Mouse (Mus musculus) erythroblast, embryonic 14.5 days (primary cell): ENCODE results near the gene Oxnad1. TPM values are rescaled to one million over a fixed set of nuclear protein-coding genes. Genes with fewer than 3 reads are reported as not detected.
"Not testable (repeated sequence)": the region's sequence is repeated elsewhere in the genome, so short reads cannot be mapped to it uniquely, and the experiment has no call there.

Source experiments
- H3K27me3 ChIP-seq: 2 replicates; pipeline ENCODE4 v1.6.1; 2012; ENCODE audit warnings: inconsistent platforms; ENCODE audit not compliant: control insufficient read depth
- H3K36me3 ChIP-seq: 2 replicates; pipeline ENCODE4 v1.6.1; 2012; ENCODE audit warnings: mild to moderate bottlenecking, inconsistent platforms; ENCODE audit not compliant: control insufficient read depth
- H3K4me1 ChIP-seq: 2 replicates; pipeline ENCODE4 v1.6.1; 2012; ENCODE audit warnings: inconsistent platforms; ENCODE audit not compliant: control insufficient read depth
- H3K4me3 ChIP-seq: replicated peaks from 2 replicates; pipeline ENCODE3; 2012; ENCODE audit warnings: moderate library complexity, mild to moderate bottlenecking, inconsistent platforms
- H3K9me3 ChIP-seq: 2 replicates; pipeline ENCODE4 v1.6.1; 2012; ENCODE audit warnings: low read length, inconsistent platforms, mixed read lengths; ENCODE audit not compliant: control insufficient read depth
- GATA1 ChIP-seq: IDR thresholded peaks from 2 replicates; pipeline ENCODE4 v1.6.1; 2012; ENCODE audit warnings: low read length, inconsistent platforms, mixed read lengths
- TAL1 ChIP-seq: IDR thresholded peaks from 3 replicates; pipeline ENCODE4 v1.6.1; 2012; ENCODE audit warnings: low read length, inconsistent platforms, mixed read lengths
- polyA plus RNA-seq: library from polyadenylated mRNA; stranded (reverse); fragments of >175 nt; gene quantifications from 2 replicates; pipeline ENCODE4 v1.2.3, GENCODE M21; 2012

Gene Oxnad1
- polyA plus RNA-seq, 1 experiment: 0.94 TPM

GRCm38 (mm10) chr14:32096740-32097139, 11.6 kb downstream of the Oxnad1 start:
- peaks cover 4% of the 10 kb centered on the region; the same call in 1 of the 2 replicates for H3K9me3 ChIP-seq
- H3K36me3 ChIP-seq: peaks cover 95% of the 10 kb centered on the region
- peaks cover 4% of the 10 kb centered on the region for H3K4me1 ChIP-seq

DNA sequence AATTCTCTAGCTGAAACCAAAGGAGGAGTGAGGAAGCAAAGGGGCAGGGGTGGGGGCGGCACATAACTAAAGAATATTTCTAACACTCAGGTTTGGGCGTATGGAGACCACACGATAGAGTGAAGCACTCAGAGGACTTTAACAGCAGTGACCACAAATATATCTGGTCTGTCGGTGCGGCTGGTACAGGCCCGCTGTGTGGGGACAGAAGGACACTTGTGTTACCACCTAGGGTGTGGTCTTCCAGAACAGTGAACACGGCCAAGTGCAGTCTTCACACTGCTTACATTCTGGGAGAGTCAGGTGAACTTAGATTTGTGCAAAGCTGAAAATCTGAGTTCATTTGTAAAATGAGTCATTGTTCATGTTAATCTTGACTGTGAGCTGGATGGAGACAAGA, 12.5 kb downstream of the Oxnad1 start:
- no peak for TF ChIP-seq TAL1
- no peak for TF ChIP-seq GATA1
- peaks cover 4% of the 10 kb centered on the region for H3K4me1 ChIP-seq
- H3K36me3 ChIP-seq: peaks cover 95% of the 10 kb centered on the region
- peaks cover 4% of the 10 kb centered on the region; the same call in 1 of the 2 replicates for H3K9me3 ChIP-seq
- no peak overlapping the region for H3K4me3 ChIP-seq
- H3K27me3 ChIP-seq: no peaks in the 10 kb centered on the region

More at GRCm38 (mm10) chr14:32096740-32097139, 11.6 kb downstream of the Oxnad1 start:
- H3K4me3 ChIP-seq: no peak overlapping the region
- H3K27me3 ChIP-seq: no peaks in the 10 kb centered on the region
- TF ChIP-seq GATA1 (no peak), TAL1 (no peak)

- H3K9me3 ChIP-seq: peaks cover 4% of the 10 kb centered on the region; the same call in 1 of the 2 replicates
- no peak for TF ChIP-seq TAL1
- no peak for TF ChIP-seq GATA1
- no peaks in the 10 kb centered on the region for H3K27me3 ChIP-seq
- H3K4me3 ChIP-seq: no peak overlapping the region
- H3K36me3 ChIP-seq: peaks cover 93% of the 10 kb centered on the region
- H3K4me1 ChIP-seq: no peaks in the 10 kb centered on the region
These were observed 13.8 kb downstream of the Oxnad1 start for GRCm38 (mm10) chr14:32098951-32099350.

- H3K27me3 ChIP-seq: no peaks in the 10 kb centered on the region
- TF ChIP-seq TAL1 (no peak), GATA1 (no peak)
- peaks cover 4% of the 10 kb centered on the region; the same call in 1 of the 2 replicates for H3K9me3 ChIP-seq
- no peak overlapping the region for H3K4me3 ChIP-seq
- peaks cover 55% of the 10 kb centered on the region for H3K36me3 ChIP-seq
- H3K4me1 ChIP-seq: peaks cover 3% of the 10 kb centered on the region
These were observed 18.4 kb downstream of the Oxnad1 start for GRCm38 (mm10) chr14:32103556-32103955.

GRCm38 (mm10) chr14:32105663-32106062, 20.5 kb downstream of the Oxnad1 start:
- H3K27me3 ChIP-seq: no peaks in the 10 kb centered on the region
- H3K4me3 ChIP-seq: no peak overlapping the region
- H3K36me3 ChIP-seq: peaks cover 34% of the 10 kb centered on the region
- no peaks in the 10 kb centered on the region for H3K9me3 ChIP-seq
- TF ChIP-seq TAL1: no peak
- no peak for TF ChIP-seq GATA1
- H3K4me1 ChIP-seq: peaks cover 3% of the 10 kb centered on the region

GRCm38 (mm10) chr14:32106911-32107310, 21.7 kb downstream of the Oxnad1 start:
- no peak for TF ChIP-seq TAL1
- TF ChIP-seq GATA1: no peak
- Histone ChIP-seq H3K27me3 (no peaks in the 10 kb centered on the region), H3K4me3 (no peak overlapping the region), H3K4me1 (peaks cover 3% of the 10 kb centered on the region), H3K36me3 (peaks cover 26% of the 10 kb centered on the region), H3K9me3 (no peaks in the 10 kb centered on the region)

GRCm38 (mm10) chr14:32112124-32112523, 26.9 kb downstream of the Oxnad1 start:
- H3K4me1 ChIP-seq, H3K27me3 ChIP-seq, H3K9me3 ChIP-seq, H3K4me3 ChIP-seq, H3K36me3 ChIP-seq: not testable (repeated sequence)

GRCm38 (mm10) chr14:32120940-32121919, 36.1 kb downstream of the Oxnad1 start:
- TF ChIP-seq TAL1 (no peak), GATA1 (no peak)
- Histone ChIP-seq H3K4me3 (no peak overlapping the region), H3K9me3 (no peaks in the 10 kb centered on the region), H3K4me1 (no peaks in the 10 kb centered on the region; the same call in 1 of the 2 replicates), H3K27me3 (peaks cover 15% of the 10 kb centered on the region), H3K36me3 (no peaks in the 10 kb centered on the region)

DNA sequence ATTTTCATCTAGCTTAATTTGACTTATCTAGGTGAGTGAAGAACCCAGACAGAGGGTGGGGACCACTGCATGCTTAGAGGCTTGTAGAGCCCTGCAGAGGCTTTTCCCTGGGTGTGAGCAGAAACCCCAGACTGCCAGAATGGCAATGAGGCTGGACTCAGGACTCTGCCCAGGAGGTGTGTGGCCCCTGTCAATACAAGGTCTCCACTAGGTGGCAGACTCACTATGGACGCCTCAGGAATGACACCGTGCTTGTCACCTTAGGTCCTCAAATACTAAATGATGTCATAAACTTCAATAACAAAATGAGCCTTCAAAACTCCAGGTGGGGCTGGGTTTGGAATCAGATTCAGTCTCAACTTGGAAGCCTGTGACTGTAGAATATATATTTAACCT, 36.7 kb downstream of the Oxnad1 start:
- Histone ChIP-seq H3K27me3 (peaks cover 22% of the 10 kb centered on the region), H3K9me3 (no peaks in the 10 kb centered on the region), H3K4me1 (no peaks in the 10 kb centered on the region; the same call in 1 of the 2 replicates), H3K4me3 (no peak overlapping the region), H3K36me3 (no peaks in the 10 kb centered on the region)
- TF ChIP-seq GATA1 (no peak), TAL1 (no peak)
